Mouse (Mus musculus) bone marrow, adult 2 months (tissue): Measurements from ENCODE around the gene Mx1. TPM values are rescaled to one million over a fixed set of nuclear protein-coding genes. Genes with fewer than 3 reads are reported as not detected.

Experiments used
- H3K27ac ChIP-seq: fragments of 200-500 bp; 2 replicates; pipeline ENCODE4 v1.5.1; 2012; ENCODE audit warnings: low read depth, mild to moderate bottlenecking, control low read depth, inconsistent platforms, low read length; ENCODE audit not compliant: control insufficient read depth, poor library complexity, insufficient read depth
- H3K4me1 ChIP-seq: fragments of 200-500 bp; 2 replicates; pipeline ENCODE4 v1.6.1; 2011; ENCODE audit warnings: low read length; ENCODE audit not compliant: control insufficient read depth, insufficient read depth
- H3K4me3 ChIP-seq: fragments of 200-500 bp; replicated peaks from 2 replicates; pipeline ENCODE3; 2011; ENCODE audit warnings: mild to moderate bottlenecking, low read depth, low read length, control low read depth; ENCODE audit not compliant: control insufficient read depth
- CTCF ChIP-seq: fragments of 200-500 bp; IDR thresholded peaks from 2 replicates; pipeline ENCODE4 v1.5.1; 2011; ENCODE audit warnings: low read length, control low read depth; ENCODE audit not compliant: control insufficient read depth, insufficient read depth
- POLR2A ChIP-seq: fragments of 200-500 bp; IDR thresholded peaks from 2 replicates; pipeline ENCODE4 v1.6.1; 2011; ENCODE audit warnings: low read depth, mild to moderate bottlenecking, control low read depth, low read length, borderline replicate concordance; ENCODE audit not compliant: control insufficient read depth
- WGBS: fragments of 180-500 bp; shearing (Covaris S2); methylation state at CpG from one replicate; pipeline ENCODE4 v1.1.7; 2018; 5-methylcytosine and 5-hydroxymethylcytosine counted together
- polyA plus RNA-seq: library from polyadenylated mRNA; stranded (reverse); fragments of >200 nt; gene quantifications from 2 replicates; pipeline ENCODE4 v1.2.4, GENCODE M21; 2011; ENCODE audit warnings: low replicate concordance; ENCODE audit not compliant: missing spikeins, insufficient read depth, insufficient read length

Gene Mx1
- polyA plus RNA-seq, 1 experiment: 7.8 TPM

DNA sequence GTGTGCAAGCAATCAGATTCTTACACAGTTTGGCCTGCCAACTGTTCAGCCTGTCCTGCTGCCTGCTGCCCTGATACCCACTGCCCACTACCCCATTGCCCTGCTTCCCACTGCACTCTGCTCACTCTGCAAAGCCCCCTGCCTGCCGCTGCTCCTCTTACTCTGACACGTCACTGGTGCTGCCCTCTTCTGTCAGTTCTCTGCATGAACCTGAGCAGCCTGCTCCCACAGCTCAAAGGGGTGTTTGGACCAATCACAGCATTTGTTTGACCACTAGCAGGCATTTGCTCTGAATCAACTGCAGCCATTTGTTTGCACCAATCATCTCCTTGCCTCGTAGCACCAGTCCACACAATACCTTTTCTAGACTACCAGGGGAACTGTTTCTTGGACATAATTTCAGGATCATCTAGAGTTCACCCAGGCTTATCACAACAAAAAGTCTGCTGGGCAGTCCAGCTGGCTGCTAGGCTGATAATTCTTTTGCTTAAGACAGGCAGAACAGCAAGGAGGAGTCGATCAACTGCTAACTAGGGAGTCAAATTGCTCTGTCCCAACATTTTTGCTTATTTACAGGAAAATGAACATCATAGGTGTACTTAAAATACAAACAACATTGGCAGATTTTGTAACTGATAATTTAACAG is 44.7 kb downstream of the Mx1 start:
- Histone ChIP-seq H3K4me1 (no peaks in the 10 kb centered on the region), H3K4me3 (no peak overlapping the region), H3K27ac (no peak overlapping the region)
- TF ChIP-seq POLR2A: no peak
- TF ChIP-seq CTCF: 0 out of 2 replicates have a peak, but pooled peaks have one; percentile 8
- WGBS: 17% methylated on average over 4 of the region's 4 CpGs

DNA sequence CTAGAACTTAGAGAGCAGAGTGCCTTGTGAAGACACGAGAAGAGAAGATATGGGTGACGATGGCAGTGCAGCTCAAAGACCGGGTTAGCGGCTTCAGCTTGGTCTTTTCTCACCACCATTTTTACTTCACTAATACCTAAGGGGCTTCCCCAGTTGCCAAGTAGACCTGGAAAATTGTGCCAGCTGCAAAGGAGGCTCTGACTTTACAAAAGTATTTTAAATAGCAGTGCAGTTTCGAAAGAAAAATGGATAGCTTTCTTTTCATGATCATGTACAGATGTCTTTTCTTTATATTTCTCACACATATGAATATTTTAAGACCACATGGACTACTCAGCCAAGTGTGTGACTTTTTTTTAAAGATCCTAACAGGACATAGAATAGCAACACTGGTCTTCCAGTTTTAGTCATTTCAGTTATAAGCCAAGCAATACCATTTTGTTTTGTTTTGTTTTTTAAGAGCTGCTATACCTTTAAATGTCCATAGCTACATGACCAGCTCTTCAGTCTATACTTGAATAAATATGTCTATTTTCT is 57.2 kb downstream of the Mx1 start:
- WGBS: 88% methylated on average over 5 of the region's 5 CpGs
- no peak overlapping the region for H3K4me3 ChIP-seq
- no peak overlapping the region for H3K27ac ChIP-seq
- no peaks in the 10 kb centered on the region for H3K4me1 ChIP-seq
- TF ChIP-seq POLR2A: no peak
- TF ChIP-seq CTCF: no peak

DNA sequence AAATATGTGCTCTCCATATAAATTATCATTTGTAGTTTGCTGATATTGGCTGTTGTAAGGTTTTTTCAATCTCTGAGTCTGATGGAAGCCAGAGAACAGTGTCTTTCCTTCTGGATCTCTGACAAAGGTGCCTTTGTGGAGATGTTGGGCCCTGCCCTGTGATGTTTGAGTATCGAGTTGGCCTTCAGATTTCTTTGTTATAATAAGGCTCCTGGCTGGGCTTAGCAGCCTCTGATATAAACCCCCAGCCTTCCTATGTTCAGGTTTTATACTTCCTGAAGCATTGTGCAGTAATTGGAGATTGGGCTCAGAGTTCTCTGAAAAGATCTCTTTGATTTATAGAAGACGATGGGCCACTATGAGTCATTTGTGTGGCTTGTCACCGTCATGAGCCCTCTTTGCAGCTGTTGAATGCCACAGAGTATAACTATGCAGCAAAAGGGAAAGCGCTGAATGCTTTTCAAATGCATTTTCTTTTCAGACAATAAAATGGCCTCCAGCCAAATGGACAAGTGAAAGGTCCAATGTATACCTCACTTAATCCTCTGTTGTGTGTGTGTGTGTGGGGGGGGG is 60.4 kb downstream of the Mx1 start:
- Histone ChIP-seq H3K4me3 (no peak overlapping the region), H3K27ac (no peak overlapping the region), H3K4me1 (no peaks in the 10 kb centered on the region)
- 65% methylated on average over 4 of the region's 4 CpGs for WGBS
- TF ChIP-seq CTCF (no peak), POLR2A (no peak)

DNA sequence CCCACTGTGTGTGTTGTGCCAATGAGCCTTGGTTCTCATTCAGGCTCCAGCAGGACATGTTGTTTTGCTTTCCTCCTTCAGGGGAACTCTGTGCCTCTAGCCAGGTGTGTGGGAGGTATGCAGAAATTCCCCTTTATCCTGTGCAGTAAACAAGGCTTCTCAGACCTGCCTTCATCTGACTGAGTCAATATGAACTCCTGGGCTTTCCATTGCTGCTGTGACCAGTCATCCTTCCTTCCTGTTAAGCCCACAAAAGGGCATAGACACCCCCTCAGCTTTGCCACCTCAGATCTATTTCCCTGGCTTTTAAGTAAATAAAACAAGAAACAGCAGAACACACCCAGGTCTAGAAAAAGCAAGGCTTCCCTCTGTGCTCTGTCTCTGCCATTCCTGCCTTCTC is 61.0 kb downstream of the Mx1 start:
- H3K27ac ChIP-seq: no peak overlapping the region
- no peaks in the 10 kb centered on the region for H3K4me1 ChIP-seq
- TF ChIP-seq POLR2A (no peak), CTCF (no peak)
- H3K4me3 ChIP-seq: no peak overlapping the region

DNA sequence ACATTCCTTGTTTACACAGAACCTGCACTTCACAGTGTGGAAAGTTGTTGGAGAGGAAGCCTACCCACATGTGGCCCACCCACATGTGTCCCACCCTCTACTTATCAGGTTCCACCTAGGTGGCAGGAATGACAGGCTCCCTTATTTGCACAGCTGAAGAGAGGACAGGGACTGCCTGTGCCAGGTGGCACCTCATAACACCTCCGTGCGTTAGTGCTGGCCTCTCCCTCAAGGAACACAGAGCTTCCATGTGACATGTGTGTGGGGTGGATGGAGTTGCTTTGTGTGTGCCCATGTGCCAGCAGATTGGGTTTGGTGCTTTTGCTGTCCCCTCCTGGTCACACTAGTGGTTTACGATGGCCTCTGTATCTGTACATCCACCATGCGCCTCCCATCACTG is 62.7 kb downstream of the Mx1 start:
- H3K4me3 ChIP-seq: no peak overlapping the region
- 82% methylated on average over 4 of the region's 4 CpGs for WGBS
- H3K4me1 ChIP-seq: no peaks in the 10 kb centered on the region
- H3K27ac ChIP-seq: no peak overlapping the region
- TF ChIP-seq POLR2A (no peak), CTCF (no peak)

DNA sequence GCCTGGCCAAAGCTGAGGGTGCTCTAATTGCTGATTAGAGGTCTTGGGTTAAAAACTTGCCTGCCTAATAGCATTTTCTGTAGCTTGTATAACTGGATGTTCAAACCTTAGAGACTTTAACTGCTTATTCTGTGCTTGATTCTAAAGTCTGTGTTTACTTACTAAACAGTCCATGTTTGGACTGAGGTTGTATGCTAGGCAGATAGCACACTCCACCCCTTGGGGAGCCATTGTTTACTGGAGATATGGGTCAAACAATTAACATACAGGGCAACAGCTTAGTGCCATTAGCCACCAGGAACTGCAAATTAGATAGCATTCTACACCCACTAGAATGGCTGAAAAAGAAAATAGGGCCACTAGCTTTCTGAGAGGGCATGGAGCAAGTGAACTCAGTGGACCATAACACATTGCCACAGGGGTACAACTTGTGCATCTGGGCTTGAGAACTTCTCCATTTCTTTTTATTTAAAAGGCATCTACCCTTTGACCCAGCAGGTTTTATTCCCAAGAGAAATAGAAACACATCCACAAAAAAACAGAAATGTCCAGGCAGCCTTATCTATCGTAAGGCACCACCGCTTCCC is 64.7 kb downstream of the Mx1 start:
- 74% methylated on average over 2 of the region's 2 CpGs for WGBS
- no peak overlapping the region for H3K27ac ChIP-seq
- no peak for TF ChIP-seq POLR2A
- no peak for TF ChIP-seq CTCF

More for the DNA sequence above, 64.7 kb downstream of the Mx1 start:
- no peaks in the 10 kb centered on the region for H3K4me1 ChIP-seq
- no peak overlapping the region for H3K4me3 ChIP-seq

Other genes starting within 250 kb of the Mx1 start
- 0.16 and 0.72 TPM in 2 replicates for gene Bace2, start 106.2 kb downstream of the Mx1 start, polyA plus RNA-seq
- 2.4 TPM in 1 of 2 replicates, not detected in the other for gene Fam3b, start 51.9 kb upstream of the Mx1 start, polyA plus RNA-seq
- not detected in 2 replicates for gene Tmprss2, start 148.3 kb upstream of the Mx1 start, polyA plus RNA-seq